Mouse (Mus musculus) MEL (cell line): ENCODE results near the gene Fam196b. TPM values are rescaled to one million over a fixed set of nuclear protein-coding genes. Genes with fewer than 3 reads are reported as not detected.

Experiments
- DNase-seq: peaks from one replicate; pipeline ENCODE4 v3.0.0; 2011; ENCODE audit warnings: low read depth, low spot score
- H3K27ac ChIP-seq: 2 replicates; pipeline ENCODE4 v1.5.1; 2012; ENCODE audit warnings: low read depth, mild to moderate bottlenecking, control low read depth, low read length, moderate library complexity; ENCODE audit not compliant: control insufficient read depth
- H3K27me3 ChIP-seq, 2 experiments: fragments of 150-350 bp in 1 of 2; sonication (generic) in 1 of 2; 2 replicates each; pipeline ENCODE4 v1.6.1; 2012; ENCODE audit warnings: low read length in 2 of 2, mild to moderate bottlenecking in 2 of 2, improper control_type of control experiment in 1 of 2, moderate library complexity in 1 of 2; ENCODE audit not compliant: insufficient read depth in 2 of 2, control insufficient read depth in 1 of 2
- H3K36me3 ChIP-seq, 2 experiments: 2 replicates each; pipeline ENCODE4 v1.6.1; 2012 to 2014; ENCODE audit warnings: low read length in 2 of 2, improper control_type of control experiment in 1 of 2, inconsistent platforms in 1 of 2, mild to moderate bottlenecking in 1 of 2; ENCODE audit not compliant: insufficient read depth in 2 of 2, control insufficient read depth in 1 of 2
- H3K4me1 ChIP-seq, 2 experiments: fragments of 150-350 bp in 1 of 2; sonication (generic) in 1 of 2; 2 replicates each; pipeline ENCODE4 v1.6.1; 2012; ENCODE audit warnings: low read length in 2 of 2, improper control_type of control experiment in 1 of 2, mild to moderate bottlenecking in 1 of 2; ENCODE audit not compliant: insufficient read depth in 2 of 2, control insufficient read depth in 1 of 2
- H3K4me3 ChIP-seq, 2 experiments: fragments of 150-350 bp in 1 of 2; sonication (generic) in 1 of 2; 2 replicates each; pipeline ENCODE4 v1.5.1; 2012; ENCODE audit warnings: low read depth in 2 of 2, low read length in 2 of 2, mild to moderate bottlenecking in 2 of 2, moderate library complexity in 2 of 2, control low read depth in 1 of 2, improper control_type of control experiment in 1 of 2; ENCODE audit not compliant: control insufficient read depth in 1 of 2, insufficient read depth in 1 of 2
- H3K79me2 ChIP-seq: 2 replicates; pipeline ENCODE4 v1.6.1; 2012; ENCODE audit warnings: mild to moderate bottlenecking, low read length, moderate library complexity; ENCODE audit not compliant: control insufficient read depth, poor library complexity, insufficient read depth
- H3K9ac ChIP-seq: 2 replicates; pipeline ENCODE4 v1.6.1; 2012; ENCODE audit warnings: low read depth, mild to moderate bottlenecking, control low read depth, low read length, moderate library complexity; ENCODE audit not compliant: control insufficient read depth, poor library complexity, severe bottlenecking
- H3K9me3 ChIP-seq: fragments of 150-350 bp; sonication (generic); replicated peaks from 2 replicates; pipeline ENCODE4 v1.6.1; 2012; ENCODE audit warnings: mild to moderate bottlenecking, low read length, improper control_type of control experiment, moderate library complexity; ENCODE audit not compliant: insufficient read depth
- CHD2 ChIP-seq: IDR thresholded peaks from 2 replicates; pipeline ENCODE4 v1.6.1; 2011; ENCODE audit warnings: low read length, improper control_type of control experiment
- E2F4 ChIP-seq: IDR thresholded peaks from 2 replicates; pipeline ENCODE4 v1.6.1; 2011; ENCODE audit warnings: low read depth, low read length, improper control_type of control experiment, borderline replicate concordance
- ELF1 ChIP-seq: IDR thresholded peaks from 2 replicates; pipeline ENCODE4 v1.6.1; 2014; ENCODE audit warnings: low read depth, mild to moderate bottlenecking, inconsistent platforms, low read length, improper control_type of control experiment, moderate library complexity
- EP300 ChIP-seq, 2 experiments: IDR thresholded peaks; 2 replicates each; pipeline ENCODE4 v1.6.1; 2011; ENCODE audit warnings: improper control_type of control experiment in 2 of 2, low read length in 2 of 2, low read depth in 1 of 2, mild to moderate bottlenecking in 1 of 2
- ETS1 ChIP-seq: IDR thresholded peaks from 2 replicates; pipeline ENCODE4 v1.6.1; 2012; ENCODE audit warnings: low read depth, mild to moderate bottlenecking, inconsistent platforms, low read length, improper control_type of control experiment, moderate library complexity
- GABPA ChIP-seq: IDR thresholded peaks from 2 replicates; pipeline ENCODE4 v1.6.1; 2012; ENCODE audit warnings: low read depth, mild to moderate bottlenecking, inconsistent platforms, low read length, improper control_type of control experiment, moderate library complexity
- GATA1 ChIP-seq: IDR thresholded peaks from 2 replicates; pipeline ENCODE4 v1.6.1; 2011; ENCODE audit warnings: low read depth, low read length, improper control_type of control experiment
- HCFC1 ChIP-seq: IDR thresholded peaks from 2 replicates; pipeline ENCODE4 v1.6.1; 2012; ENCODE audit warnings: low read depth, mild to moderate bottlenecking, inconsistent platforms, low read length, improper control_type of control experiment, moderate library complexity
- JUND ChIP-seq: IDR thresholded peaks from 2 replicates; pipeline ENCODE4 v1.6.1; 2011; ENCODE audit warnings: low read depth, mild to moderate bottlenecking, improper control_type of control experiment, low read length
- KAT2A ChIP-seq: conservative IDR thresholded peaks from 2 replicates; pipeline ENCODE4 v1.6.1; 2012; ENCODE audit warnings: low read depth, low read length, improper control_type of control experiment, inconsistent platforms
- MAFK ChIP-seq: IDR thresholded peaks from 2 replicates; pipeline ENCODE4 v1.6.1; 2011; ENCODE audit warnings: low read depth, mild to moderate bottlenecking, low read length, improper control_type of control experiment, borderline replicate concordance
- MEF2A ChIP-seq: IDR thresholded peaks from 2 replicates; pipeline ENCODE4 v1.6.1; 2014; ENCODE audit warnings: low read depth, mild to moderate bottlenecking, inconsistent platforms, low read length, improper control_type of control experiment; ENCODE audit not compliant: poor library complexity, insufficient replicate concordance, severe bottlenecking; ENCODE audit errors: extremely low read depth
- NELFE ChIP-seq: IDR thresholded peaks from 2 replicates; pipeline ENCODE4 v1.6.1; 2011; ENCODE audit warnings: low read depth, low read length, improper control_type of control experiment
- NRF1 ChIP-seq: IDR thresholded peaks from 2 replicates; pipeline ENCODE4 v1.6.1; 2014; ENCODE audit warnings: low read depth, mild to moderate bottlenecking, inconsistent platforms, low read length, improper control_type of control experiment, moderate library complexity; ENCODE audit not compliant: poor library complexity, insufficient read depth, severe bottlenecking
- POLR2AphosphoS5 ChIP-seq: IDR thresholded peaks from 2 replicates; pipeline ENCODE4 v1.6.1; 2012; ENCODE audit warnings: low read depth, borderline replicate concordance, mild to moderate bottlenecking, inconsistent platforms, low read length, moderate library complexity, mixed read lengths
- RAD21 ChIP-seq: IDR thresholded peaks from 2 replicates; pipeline ENCODE4 v1.6.1; 2011; ENCODE audit warnings: mild to moderate bottlenecking, low read depth, low read length, improper control_type of control experiment
- SMC3 ChIP-seq: IDR thresholded peaks from 2 replicates; pipeline ENCODE4 v1.6.1; 2011; ENCODE audit warnings: low read depth, low read length, improper control_type of control experiment
- TAL1 ChIP-seq: IDR thresholded peaks from 2 replicates; pipeline ENCODE4 v1.6.1; 2012; ENCODE audit warnings: mild to moderate bottlenecking, inconsistent platforms, low read length, moderate library complexity, mixed read lengths
- TBP ChIP-seq: IDR thresholded peaks from 2 replicates; pipeline ENCODE4 v1.8.0; 2011; ENCODE audit warnings: low read depth, low read length, improper control_type of control experiment
- TCF12 ChIP-seq: IDR thresholded peaks from 2 replicates; pipeline ENCODE4 v1.6.1; 2014; ENCODE audit warnings: low read depth, mild to moderate bottlenecking, inconsistent platforms, low read length, improper control_type of control experiment, moderate library complexity
- ZKSCAN1 ChIP-seq: IDR thresholded peaks from 2 replicates; pipeline ENCODE4 v1.6.1; 2012; ENCODE audit warnings: low read depth, mild to moderate bottlenecking, inconsistent platforms, low read length, improper control_type of control experiment, moderate library complexity
- polyA plus RNA-seq, 2 experiments: library from polyadenylated mRNA; stranded (reverse) in 1 of 2; unstranded in 1 of 2; fragments of >175 nt in 1 of 2; fragments of >200 nt in 1 of 2; gene quantifications; 2 replicates each; pipeline versions ENCODE4 v1.2.1 to v1.2.4; 2012; ENCODE audit warnings: low replicate concordance in 2 of 2, low read depth in 1 of 2; ENCODE audit not compliant: insufficient read length in 2 of 2, insufficient read depth in 1 of 2, missing spikeins in 1 of 2
- total RNA-seq: library from RNA; depleted of rRNA; stranded (reverse); fragments of 300-350 nt; gene quantifications from 2 replicates; pipeline ENCODE4 v1.2.3, GENCODE M21; 2012

The Fam196b gene
- total and polyA plus RNA-seq, 3 experiments: 0.10 to 0.23 TPM; not detected in 1

GRCm38 (mm10) chr11:34323664-34324063 is 9.0 kb downstream of the Fam196b start:
- Histone ChIP-seq H3K9ac (no peak overlapping the region), H3K36me3 (no peaks in the 10 kb centered on the region; a peak in 1 of 4 replicates), H3K27me3 (no peaks in the 10 kb centered on the region), H3K27ac (no peak overlapping the region), H3K79me2 (no peaks in the 10 kb centered on the region), H3K4me3 (no peak overlapping the region), H3K9me3 (no peaks in the 10 kb centered on the region), H3K4me1 (no peaks in the 10 kb centered on the region)
- no peak for DNase-seq
- TF ChIP-seq HCFC1 (no peak), TBP (no peak), MAFK (no peak), NELFE (no peak), MEF2A (no peak), RAD21 (no peak), E2F4 (no peak), SMC3 (no peak), ZKSCAN1 (no peak), POLR2AphosphoS5 (no peak), EP300 (IDR thresholded peaks at IDR 0.05; ENCODE audit: low read depth in 1 of 2, low read length in 2 of 2) (no peak), JUND (no peak), KAT2A (no peak), NRF1 (no peak), CHD2 (no peak)

GRCm38 (mm10) chr11:34332344-34333031 is 17.9 kb downstream of the Fam196b start:
- Histone ChIP-seq H3K4me3 (no peak overlapping the region), H3K9me3 (no peaks in the 10 kb centered on the region), H3K4me1 (peaks cover 7 to 8% of the 10 kb centered on the region in 2 experiments), H3K27me3 (no peaks in the 10 kb centered on the region), H3K79me2 (no peaks in the 10 kb centered on the region), H3K27ac (no peak overlapping the region), H3K36me3 (peaks cover 1 to 13% of the 10 kb centered on the region in 2 experiments; a peak in 3 of 4 replicates), H3K9ac (no peak overlapping the region)
- TF ChIP-seq ETS1 (peak; percentile 35; the same call in 1 of the 2 replicates), TAL1 (peak; percentile 41; the same call in 1 of the 2 replicates), EP300 (IDR thresholded peaks at IDR 0.05; ENCODE audit: low read depth in 1 of 2, low read length in 2 of 2) (peak; percentile 19 to 71; a peak in 3 of 4 replicates), GATA1 (peak; percentile 63), GABPA (no peak), TCF12 (peak; percentile 77), JUND (0 out of 2 replicates have a peak, but pooled peaks have one; percentile 43), ELF1 (no peak)
- peak; percentile 57 for DNase-seq
